Mouse (Mus musculus) liver, postnatal 0 days (tissue): ENCODE measurements around the gene Gm12184.

Source experiments
- CTCF ChIP-seq: sonication (generic); IDR thresholded peaks from 2 replicates; pipeline ENCODE4 v1.5.1; 2016; ENCODE audit warnings: antibody characterized with exemption, low read depth
- EP300 ChIP-seq: IDR thresholded peaks from 2 replicates; pipeline ENCODE4 v1.6.1; 2016; ENCODE audit warnings: antibody characterized with exemption, low read depth, mild to moderate bottlenecking

DNA sequence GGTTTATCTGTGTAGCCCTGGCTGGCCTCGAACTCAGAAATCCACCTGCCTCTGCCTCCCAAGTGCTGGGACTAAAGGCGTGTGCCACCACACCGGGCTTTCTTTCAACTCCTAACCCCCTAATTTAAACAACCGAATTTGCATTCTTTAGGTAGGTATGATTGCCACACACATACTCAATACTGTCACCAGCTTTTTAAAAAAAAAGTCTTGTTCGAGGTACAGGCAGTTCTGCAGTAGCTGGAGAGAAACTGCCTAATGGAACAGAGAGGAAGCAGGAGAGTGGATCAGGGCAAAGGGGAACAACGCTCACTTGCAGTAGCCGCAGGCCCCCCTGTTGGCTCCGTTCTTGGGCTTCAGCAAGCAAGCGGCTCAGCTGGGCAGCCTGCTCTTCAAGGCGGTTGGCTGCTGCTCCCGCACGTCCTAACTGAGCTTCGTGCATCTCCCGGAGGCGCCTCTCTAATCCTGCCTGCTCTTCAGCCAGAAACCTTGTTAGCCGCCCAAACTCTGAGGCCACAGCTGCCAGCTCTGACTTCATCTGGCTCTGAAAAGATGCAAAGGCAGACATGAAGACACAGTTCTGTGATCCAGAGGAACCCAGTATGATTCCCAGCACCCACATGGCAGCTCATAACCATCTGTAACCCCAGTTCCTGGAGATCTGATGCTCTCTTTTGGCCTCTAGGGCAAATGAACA, 17.6 kb downstream of the Gm12184 start:
- no peak for TF ChIP-seq CTCF
- TF ChIP-seq EP300 = no peak
